Mouse (Mus musculus) kidney, postnatal 0 days (tissue): ENCODE data around the gene Gm20503. TPM values are rescaled to one million over a fixed set of nuclear protein-coding genes. Genes with fewer than 3 reads are reported as not detected.

ENCODE experiments used
- ATAC-seq: fragments of 200-750 bp; cut with Nextera tagmentation; replicated peaks from 2 replicates; pipeline ENCODE4 v1.8.0; 2017; ENCODE audit warnings: low read depth, moderate number of reproducible peaks, moderate TSS enrichment, moderate library complexity; ENCODE audit not compliant: low FRiP score
- DNase-seq: peaks from one replicate; pipeline ENCODE4 v3.0.0-alpha.2; 2016; ENCODE audit warnings: low spot score
- H3K27ac ChIP-seq: fragments of 300-500 bp; sonication (generic); 2 replicates; pipeline ENCODE4 v1.5.1; 2014; ENCODE audit warnings: mild to moderate bottlenecking
- H3K27me3 ChIP-seq: fragments of 300-500 bp; sonication (generic); 2 replicates; pipeline ENCODE4 v1.6.1; 2014; ENCODE audit warnings: low read length, mixed read lengths; ENCODE audit not compliant: insufficient read depth
- H3K36me3 ChIP-seq: fragments of 300-500 bp; sonication (generic); 2 replicates; pipeline ENCODE4 v1.6.1; 2014; ENCODE audit warnings: low read length, mixed read lengths; ENCODE audit not compliant: insufficient read depth
- H3K4me1 ChIP-seq: fragments of 300-500 bp; sonication (generic); replicated peaks from 2 replicates; pipeline ENCODE4 v1.6.1; 2014; ENCODE audit warnings: antibody characterized with exemption, low read length, mixed read lengths; ENCODE audit not compliant: insufficient read depth
- H3K4me2 ChIP-seq: fragments of 300-500 bp; sonication (generic); 2 replicates; pipeline ENCODE4 v1.6.1; 2014; ENCODE audit warnings: mild to moderate bottlenecking, low read length, moderate library complexity, mixed read lengths
- H3K4me3 ChIP-seq: fragments of 300-500 bp; sonication (generic); replicated peaks from 2 replicates; pipeline ENCODE4 v1.5.1; 2014; ENCODE audit warnings: low read depth, low read length
- H3K9ac ChIP-seq: fragments of 300-500 bp; sonication (generic); 2 replicates; pipeline ENCODE4 v1.6.1; 2014; ENCODE audit warnings: low read depth, low read length
- H3K9me3 ChIP-seq: fragments of 300-500 bp; sonication (generic); replicated peaks from 2 replicates; pipeline ENCODE4 v1.6.1; 2016; ENCODE audit warnings: low read length, inconsistent platforms, mixed read lengths
- CTCF ChIP-seq: IDR thresholded peaks from 2 replicates; pipeline ENCODE4 v1.5.1; 2016; ENCODE audit warnings: antibody characterized with exemption, low read depth, mild to moderate bottlenecking, moderate library complexity
- WGBS: fragments of 180-500 bp; shearing (Covaris S2); extraction: QIAGEN DNeasy Blood & Tissue Kit; methylation state at CpG from one replicate; pipeline ENCODE4 v1.1.7; 2014; 5-methylcytosine and 5-hydroxymethylcytosine counted together
- polyA plus RNA-seq: library from polyadenylated mRNA; unstranded; fragments of >200 nt; fragmentation: Nextera tagmentation; extraction: Ambion mirVana; gene quantifications from 2 replicates; pipeline ENCODE4 v1.2.1, GENCODE M21; 2015

Gm20503 gene
- 18.7 and 23.5 TPM in 2 replicates for polyA plus RNA-seq

- H3K9me3 ChIP-seq = no peaks in the 10 kb centered on the region
- peak within 1 kb of the TSS; percentile 88 for H3K4me3 ChIP-seq
- peaks cover 10% of the 10 kb centered on the region for H3K4me1 ChIP-seq
- H3K36me3 ChIP-seq = no peaks in the 10 kb centered on the region
- H3K27me3 ChIP-seq = no peaks in the 10 kb centered on the region
- DNase-seq = peak; percentile 95
- peak within 1 kb of the TSS; percentile 92 for H3K27ac ChIP-seq
- H3K9ac ChIP-seq = peak within 1 kb of the TSS; percentile 89
- peak within 1 kb of the TSS; percentile 91 for H3K4me2 ChIP-seq
- no peak for TF ChIP-seq CTCF
- WGBS = under 1% methylated on average over 83 of the region's 89 CpGs
- peak; percentile 96 for ATAC-seq
Measured at GRCm38 (mm10) chr4:59002948-59003805, at the start of gene Gm20503. Gene Gm20503, plus strand, starts transcription at chr4:59003210.

- WGBS = 94% methylated on average over 15 of the region's 15 CpGs
- H3K9ac ChIP-seq = no peak overlapping the region
- H3K9me3 ChIP-seq = no peaks in the 10 kb centered on the region
- H3K27ac ChIP-seq = no peak overlapping the region
- H3K4me1 ChIP-seq = no peaks in the 10 kb centered on the region
- DNase-seq = no peak
- H3K36me3 ChIP-seq = no peaks in the 10 kb centered on the region
- H3K4me2 ChIP-seq = no peak overlapping the region
- no peaks in the 10 kb centered on the region for H3K27me3 ChIP-seq
- no peak for ATAC-seq
- no peak for TF ChIP-seq CTCF
- no peak overlapping the region for H3K4me3 ChIP-seq
Measured at GRCm38 (mm10) chr4:58961719-58962118, 41.3 kb upstream of the Gm20503 start.

DNA sequence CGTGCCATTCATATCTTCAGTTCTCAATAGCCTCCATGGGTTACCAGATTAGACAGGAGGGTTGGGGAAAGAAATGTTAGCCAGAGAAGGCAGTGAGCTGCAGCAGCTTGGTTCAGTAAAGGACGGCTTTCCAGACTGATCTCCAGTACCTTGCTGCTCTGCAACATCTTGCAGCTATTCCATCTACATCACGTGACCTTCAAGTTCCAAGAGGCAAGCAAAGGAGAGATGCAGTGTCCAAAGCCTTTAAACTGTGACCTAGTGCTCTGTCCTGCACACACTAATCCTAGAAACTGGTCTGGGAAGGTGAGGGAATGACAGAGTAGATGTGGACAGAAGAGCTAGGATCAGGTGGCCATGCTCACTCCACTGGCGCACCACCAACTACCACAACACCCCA is 39.7 kb upstream of the Gm20503 start:
- no peaks in the 10 kb centered on the region for H3K9me3 ChIP-seq
- H3K27ac ChIP-seq = no peak overlapping the region
- no peak for TF ChIP-seq CTCF
- no peak overlapping the region for H3K4me2 ChIP-seq
- no peaks in the 10 kb centered on the region for H3K36me3 ChIP-seq
- ATAC-seq (no peak), DNase-seq (no peak)
- no peak overlapping the region for H3K4me3 ChIP-seq
- no peaks in the 10 kb centered on the region for H3K4me1 ChIP-seq
- 95% methylated on average over 4 of the region's 4 CpGs for WGBS
- no peak overlapping the region for H3K9ac ChIP-seq
- H3K27me3 ChIP-seq = no peaks in the 10 kb centered on the region

DNA sequence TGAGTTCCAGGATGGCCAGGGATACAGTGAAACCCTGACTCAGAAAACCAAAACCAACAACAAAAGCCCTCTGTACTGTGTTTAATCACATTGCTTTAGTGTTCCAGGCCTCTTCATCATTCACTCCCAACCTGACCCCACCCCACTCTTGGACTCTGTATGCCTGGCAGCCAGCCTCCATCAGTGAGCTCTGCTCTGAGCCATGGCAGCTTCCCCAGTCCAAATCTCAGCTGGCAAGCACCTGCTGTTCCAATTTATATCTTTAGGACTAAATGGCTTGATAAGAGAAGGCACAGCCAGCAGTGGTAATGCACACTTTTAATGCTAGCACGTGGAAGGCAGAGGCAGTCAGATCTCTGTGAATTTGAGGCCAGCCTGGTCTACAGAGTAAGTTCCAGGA is 37.9 kb upstream of the Gm20503 start:
- Histone ChIP-seq H3K9ac (no peak overlapping the region), H3K27me3 (no peaks in the 10 kb centered on the region), H3K4me1 (no peaks in the 10 kb centered on the region), H3K9me3 (no peaks in the 10 kb centered on the region), H3K4me2 (no peak overlapping the region), H3K27ac (no peak overlapping the region), H3K36me3 (no peaks in the 10 kb centered on the region), H3K4me3 (no peak overlapping the region)
- TF ChIP-seq CTCF = no peak
- DNase-seq = no peak
- no peak for ATAC-seq
- 71% methylated on average over 1 of the region's 1 CpGs for WGBS

DNA sequence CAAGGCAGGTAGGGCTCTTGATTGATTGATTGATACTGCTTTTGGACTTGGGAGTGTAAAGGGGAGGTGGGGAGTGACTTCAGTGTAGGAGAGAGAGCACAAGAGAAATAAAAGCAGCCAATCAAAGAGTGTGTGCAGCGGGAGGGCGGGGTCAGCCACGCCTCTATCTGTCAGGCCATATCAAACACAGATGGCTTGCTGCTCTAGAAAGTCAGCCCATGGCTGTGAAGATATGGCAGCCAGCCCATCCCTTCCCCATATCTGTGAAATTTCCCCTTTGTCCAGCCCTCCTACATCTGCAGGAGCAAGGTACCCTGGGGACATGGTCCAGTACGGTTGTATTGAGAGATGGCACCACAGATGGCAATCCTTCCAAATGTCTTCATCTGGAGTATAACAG is 32.3 kb upstream of the Gm20503 start:
- WGBS = 93% methylated on average over 4 of the region's 4 CpGs
- Histone ChIP-seq H3K4me3 (no peak overlapping the region), H3K9ac (no peak overlapping the region), H3K27ac (no peak overlapping the region), H3K4me2 (no peak overlapping the region), H3K4me1 (no peaks in the 10 kb centered on the region), H3K27me3 (no peaks in the 10 kb centered on the region), H3K36me3 (0 out of 2 replicates have a peak, but pooled peaks cover 3% of the 10 kb centered on the region), H3K9me3 (no peaks in the 10 kb centered on the region)
- DNase-seq (no peak), ATAC-seq (no peak)
- TF ChIP-seq CTCF = no peak

DNA sequence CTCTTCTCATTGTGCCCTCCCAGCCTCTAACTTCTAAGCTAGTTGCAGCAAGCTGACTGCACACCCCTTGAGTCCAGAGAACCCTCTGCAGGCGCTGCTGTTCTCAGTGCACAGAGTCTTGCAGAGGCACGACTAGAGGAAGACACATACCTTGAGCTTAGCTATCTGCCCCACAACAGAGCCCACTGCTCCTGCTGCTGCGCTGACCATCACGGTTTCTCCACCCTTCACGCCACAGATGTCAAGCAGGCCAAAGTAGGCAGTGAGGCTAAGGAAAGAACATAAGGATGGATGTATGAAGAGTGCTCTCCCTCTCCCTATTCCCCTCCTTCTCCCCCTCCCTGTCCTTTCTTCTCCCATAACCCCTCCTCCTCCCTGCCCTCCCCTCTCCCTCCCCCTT is 27.3 kb upstream of the Gm20503 start:
- no peak overlapping the region for H3K4me3 ChIP-seq
- H3K9me3 ChIP-seq = no peaks in the 10 kb centered on the region
- no peaks in the 10 kb centered on the region for H3K4me1 ChIP-seq
- no peak for DNase-seq
- ATAC-seq = no peak
- no peak overlapping the region for H3K4me2 ChIP-seq
- no peaks in the 10 kb centered on the region for H3K27me3 ChIP-seq
- TF ChIP-seq CTCF = no peak
- no peak overlapping the region for H3K27ac ChIP-seq
- H3K36me3 ChIP-seq = 0 out of 2 replicates have a peak, but pooled peaks cover 3% of the 10 kb centered on the region
- no peak overlapping the region for H3K9ac ChIP-seq
- 92% methylated on average over 5 of the region's 5 CpGs for WGBS
